Mouse (Mus musculus): ENCODE data around the gene Tmem116.
"Not testable (repeated sequence)": the region's sequence is repeated elsewhere in the genome, so short reads cannot be mapped to it uniquely, and the experiment has no call there.

Gene Tmem116

DNA sequence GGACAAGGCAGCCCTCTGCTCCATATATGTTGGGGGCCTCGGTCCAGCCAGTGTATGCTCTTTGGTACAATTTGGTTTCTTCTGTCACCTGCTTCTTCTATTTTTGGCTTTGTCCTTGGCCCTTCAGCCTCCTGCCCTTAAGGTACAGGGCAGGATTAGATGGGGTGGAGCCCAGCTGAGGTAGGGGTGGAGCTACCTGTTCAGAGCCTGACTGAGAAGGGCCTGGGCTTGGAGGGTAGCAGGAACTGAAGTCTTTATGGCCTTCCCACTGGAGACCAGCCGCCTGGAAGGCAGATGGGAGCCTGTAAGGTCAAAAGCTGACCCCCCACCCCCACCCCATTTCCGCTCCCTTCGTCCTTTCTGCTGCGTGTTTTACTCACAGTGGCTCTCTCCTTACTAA is 11.3 kb downstream of the Tmem116 start:
- no peak for DNase-seq (ENCODE audit: low spot score)

DNA sequence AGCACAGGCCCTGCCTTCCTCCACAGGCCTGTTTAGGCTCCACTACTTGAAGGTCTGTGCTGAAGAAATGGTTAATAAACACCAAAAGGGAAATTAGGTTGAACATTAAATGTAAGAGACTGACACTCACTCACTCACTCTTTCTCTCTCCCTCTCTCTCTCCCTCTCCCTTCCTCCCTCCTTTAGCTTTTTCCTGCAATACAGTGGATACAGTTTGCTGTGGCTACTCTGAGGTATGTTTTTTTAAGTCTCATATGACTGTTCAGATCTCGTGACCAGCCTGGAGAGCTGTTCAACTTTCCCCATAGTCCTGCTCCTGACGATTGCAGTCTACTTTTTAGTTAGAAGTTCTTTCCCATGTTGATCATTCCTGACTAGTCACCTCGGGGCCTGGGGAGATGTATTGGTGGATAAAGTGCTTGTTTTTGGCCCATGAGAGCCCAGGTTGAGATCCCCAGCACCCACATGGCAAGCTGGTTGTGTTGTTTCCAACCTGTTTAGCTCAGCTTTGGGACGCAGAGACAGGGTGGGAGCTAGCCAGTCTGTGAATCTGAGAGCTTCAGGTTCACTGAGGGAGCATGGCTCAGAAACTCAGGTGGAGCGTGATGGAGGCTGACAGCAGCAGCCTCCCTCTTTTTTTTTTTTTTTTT is 12.0 kb downstream of the Tmem116 start:
- no peak for DNase-seq (ENCODE audit: low spot score)

DNA sequence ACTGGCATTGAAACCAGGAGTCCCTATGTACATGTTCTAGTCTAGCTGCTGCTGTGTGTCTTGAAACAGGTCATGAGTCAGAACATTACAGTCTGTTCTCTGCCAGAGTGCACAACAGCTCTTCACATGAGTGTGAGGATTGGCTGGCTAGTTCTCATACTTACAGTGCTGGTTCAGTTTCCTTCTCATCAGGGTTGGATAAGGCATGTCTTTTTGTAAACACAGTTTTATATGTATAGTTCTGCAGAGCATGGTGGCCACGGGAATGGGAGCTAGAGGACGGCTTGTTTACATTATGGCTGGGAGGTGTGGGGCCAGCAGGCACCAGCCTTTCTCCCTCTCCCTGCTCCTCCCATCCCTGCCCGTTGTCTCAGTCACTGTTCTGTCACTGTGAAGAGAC is 17.9 kb downstream of the Tmem116 start:
- no peak for DNase-seq (ENCODE audit: low spot score)

GRCm38 (mm10) chr5:121472411-121472810 is 20.7 kb downstream of the Tmem116 start:
- DNase-seq (ENCODE audit: low spot score) = no peak

DNA sequence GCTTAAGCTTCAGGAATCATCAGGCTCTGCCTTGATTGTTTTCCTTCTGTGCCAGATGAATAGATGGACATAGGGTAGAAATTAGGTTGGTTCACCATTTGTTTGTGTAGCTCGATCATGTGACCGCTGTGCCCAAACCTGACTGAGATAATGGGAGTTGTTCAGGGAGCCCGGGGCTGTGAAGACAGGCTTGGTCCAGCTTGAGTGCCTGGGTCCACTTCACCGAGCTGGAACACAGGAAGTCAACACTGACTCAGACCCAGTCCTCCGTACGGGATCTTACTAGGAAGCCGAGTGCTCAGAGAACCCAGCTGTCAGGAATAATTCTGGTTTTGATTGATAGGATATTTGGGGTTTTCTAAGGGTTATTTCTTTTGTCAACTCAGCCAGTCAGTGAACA is 22.9 kb downstream of the Tmem116 start:
- no peak for DNase-seq (ENCODE audit: low spot score)

- DNase-seq (ENCODE audit: low spot score) = no peak
Measured at GRCm38 (mm10) chr5:121476040-121476439, 24.3 kb downstream of the Tmem116 start.

GRCm38 (mm10) chr5:121477680-121478079 is 26.0 kb downstream of the Tmem116 start:
- DNase-seq (ENCODE audit: low spot score) = peak; percentile 19

- DNase-seq (ENCODE audit: low spot score) = no peak
Measured at GRCm38 (mm10) chr5:121484801-121485200, 33.1 kb downstream of the Tmem116 start.

DNA sequence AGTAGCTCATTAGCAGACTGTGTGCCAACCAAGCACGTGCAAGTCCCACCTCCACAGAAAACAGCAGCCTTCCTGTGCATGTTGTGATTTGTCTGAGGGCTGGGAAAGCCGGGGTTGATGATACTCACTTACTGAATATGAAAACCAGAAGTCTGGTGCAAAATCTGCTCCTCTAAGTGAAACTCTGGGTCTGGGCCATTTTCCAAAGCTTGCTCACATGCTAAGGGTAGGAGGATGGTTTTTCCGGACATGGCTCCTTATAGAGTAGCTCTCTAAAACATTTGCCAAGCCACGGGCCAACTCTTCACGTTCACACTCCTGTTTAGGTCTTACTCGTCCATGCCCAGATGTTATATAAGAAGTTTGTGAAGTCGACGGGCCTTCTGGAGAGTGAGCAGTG is 41.6 kb downstream of the Tmem116 start:
- DNase-seq (ENCODE audit: low spot score) = no peak

DNA sequence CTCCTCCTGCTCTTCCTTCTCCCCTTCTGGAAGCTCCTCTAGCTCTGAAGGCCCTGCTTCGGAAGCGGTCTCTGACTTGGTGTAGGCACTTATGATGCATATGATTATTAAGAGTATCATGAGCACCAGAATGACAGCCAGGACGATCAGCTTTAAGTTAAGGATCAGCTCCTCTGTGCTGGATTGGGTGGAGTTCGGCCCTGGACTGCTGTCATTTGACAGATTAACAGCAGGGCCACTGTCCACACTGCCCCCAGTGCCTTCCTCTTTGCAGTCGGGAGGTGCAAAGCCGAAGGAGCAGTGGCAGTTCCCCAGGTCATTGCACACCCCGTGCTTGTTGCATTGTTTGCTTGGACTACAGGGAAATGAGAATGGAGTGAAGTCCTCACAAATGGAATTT is 49.0 kb downstream of the Tmem116 start:
- DNase-seq (ENCODE audit: low spot score) = no peak

GRCm38 (mm10) chr5:121501424-121501996 is 49.8 kb downstream of the Tmem116 start:
- DNase-seq (ENCODE audit: low spot score) = not testable (repeated sequence)

DNA sequence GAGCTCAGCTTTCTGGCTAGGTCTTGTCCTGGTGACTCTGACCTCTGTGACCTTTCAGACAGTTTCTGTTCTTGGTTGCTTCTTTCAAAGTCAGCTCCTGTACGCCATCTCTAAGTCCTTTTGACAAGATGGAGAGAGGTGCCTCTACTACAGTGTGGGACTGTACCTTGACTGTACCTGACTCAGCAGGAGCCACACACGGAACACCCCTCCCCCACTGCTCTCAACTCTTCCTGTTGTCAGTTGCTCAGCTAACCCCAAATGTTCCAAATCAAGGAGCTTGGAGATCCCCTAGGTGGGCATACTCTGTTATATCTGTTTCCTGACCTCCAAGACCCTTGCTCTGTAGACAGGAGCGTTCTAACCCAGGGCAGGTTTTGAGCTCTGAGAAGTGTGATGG is 51.5 kb downstream of the Tmem116 start, which contains the start of gene Adam1b:
Adam1b (minus strand) TSS at position 205 of the 400 bp plus-strand sequence.
- no peak for DNase-seq (ENCODE audit: low spot score)

- no peak for DNase-seq (ENCODE audit: low spot score)
Measured at GRCm38 (mm10) chr5:121506846-121507245, 55.2 kb downstream of the Tmem116 start.

- no peak for DNase-seq (ENCODE audit: low spot score)
Measured at GRCm38 (mm10) chr5:121510009-121510408, 58.3 kb downstream of the Tmem116 start.

GRCm38 (mm10) chr5:121518983-121519382 is 67.3 kb downstream of the Tmem116 start:
- no peak for DNase-seq (ENCODE audit: low spot score)

GRCm38 (mm10) chr5:121519758-121520157 is 68.1 kb downstream of the Tmem116 start:
- not testable (repeated sequence) for DNase-seq (ENCODE audit: low spot score)

DNA sequence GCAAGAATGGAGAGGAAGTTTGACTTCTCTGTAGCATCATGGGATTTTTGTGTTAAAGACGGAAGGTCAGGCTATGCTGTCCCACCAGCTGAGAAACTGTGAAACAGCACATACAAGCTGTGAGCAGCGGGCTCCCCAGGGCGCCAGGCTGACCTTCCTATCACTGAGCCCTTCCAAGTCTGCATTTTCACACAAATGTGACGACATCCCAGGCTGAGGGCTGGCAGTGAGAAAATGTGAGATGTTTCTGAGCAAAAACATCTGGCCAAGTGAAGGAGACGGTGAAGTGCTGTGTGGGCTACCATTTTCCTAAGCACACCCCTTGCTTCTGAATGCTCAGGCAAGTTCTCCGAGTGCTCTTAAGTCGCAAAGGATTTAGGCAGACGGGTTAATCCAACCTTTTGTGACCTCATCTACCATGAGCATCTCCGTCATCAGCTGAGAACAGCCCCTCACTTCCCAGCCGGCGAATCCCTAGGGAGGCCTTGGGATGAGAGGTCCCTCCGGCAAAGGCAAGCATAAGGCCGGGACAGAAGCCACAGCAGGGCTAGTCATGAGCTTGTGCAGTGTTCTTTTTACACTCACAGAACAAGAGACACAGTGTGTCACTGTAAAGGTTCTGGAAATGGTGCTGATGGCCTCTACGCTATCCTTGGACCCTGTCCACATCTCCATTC is 74.2 kb downstream of the Tmem116 start:
- DNase-seq (ENCODE audit: low spot score) = no peak

- no peak for DNase-seq (ENCODE audit: low spot score)
Measured at GRCm38 (mm10) chr5:121526526-121526925, 74.8 kb downstream of the Tmem116 start.

DNA sequence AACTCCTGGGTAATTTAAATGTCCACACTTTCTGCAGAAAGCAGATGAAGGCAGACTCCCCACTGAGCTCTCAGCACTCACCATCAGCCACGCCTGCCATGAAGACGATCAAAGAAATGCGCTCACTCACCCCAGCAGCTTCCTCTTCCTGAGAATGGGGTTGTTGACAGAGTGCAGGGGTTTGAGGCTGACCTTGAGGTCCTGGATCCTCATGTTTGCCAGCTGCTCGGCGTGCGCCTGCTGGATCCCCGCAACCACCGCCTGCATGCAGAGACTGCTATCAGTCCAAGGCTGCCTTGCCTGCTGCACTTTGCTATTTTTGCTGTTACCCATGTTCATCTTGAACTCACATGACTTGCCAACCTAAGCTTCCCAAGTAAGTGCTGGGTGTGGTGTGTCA is 75.3 kb downstream of the Tmem116 start:
- DNase-seq (ENCODE audit: low spot score) = no peak

DNA sequence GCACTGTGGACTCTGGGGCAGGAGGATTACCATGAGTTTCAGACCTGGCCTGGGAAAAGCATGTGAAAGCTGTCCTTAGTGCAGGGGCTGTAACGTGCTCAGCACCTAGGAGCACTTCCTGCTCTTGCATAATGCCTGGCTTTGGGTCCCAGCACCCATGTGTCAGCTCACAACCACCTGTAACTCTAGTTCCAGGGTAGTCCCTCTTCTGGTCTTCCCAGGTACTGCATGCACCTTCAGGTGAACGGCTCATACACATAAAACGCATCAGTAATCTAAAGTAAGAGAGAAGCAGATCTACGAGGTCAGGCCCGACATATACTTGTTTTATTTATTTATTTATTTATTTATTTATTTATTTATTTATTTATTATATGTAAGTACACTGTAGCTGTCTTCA is 82.8 kb downstream of the Tmem116 start:
- no peak for DNase-seq (ENCODE audit: low spot score)

- DNase-seq (ENCODE audit: low spot score) = no peak
Measured at GRCm38 (mm10) chr5:121535116-121535515, 83.4 kb downstream of the Tmem116 start.

DNA sequence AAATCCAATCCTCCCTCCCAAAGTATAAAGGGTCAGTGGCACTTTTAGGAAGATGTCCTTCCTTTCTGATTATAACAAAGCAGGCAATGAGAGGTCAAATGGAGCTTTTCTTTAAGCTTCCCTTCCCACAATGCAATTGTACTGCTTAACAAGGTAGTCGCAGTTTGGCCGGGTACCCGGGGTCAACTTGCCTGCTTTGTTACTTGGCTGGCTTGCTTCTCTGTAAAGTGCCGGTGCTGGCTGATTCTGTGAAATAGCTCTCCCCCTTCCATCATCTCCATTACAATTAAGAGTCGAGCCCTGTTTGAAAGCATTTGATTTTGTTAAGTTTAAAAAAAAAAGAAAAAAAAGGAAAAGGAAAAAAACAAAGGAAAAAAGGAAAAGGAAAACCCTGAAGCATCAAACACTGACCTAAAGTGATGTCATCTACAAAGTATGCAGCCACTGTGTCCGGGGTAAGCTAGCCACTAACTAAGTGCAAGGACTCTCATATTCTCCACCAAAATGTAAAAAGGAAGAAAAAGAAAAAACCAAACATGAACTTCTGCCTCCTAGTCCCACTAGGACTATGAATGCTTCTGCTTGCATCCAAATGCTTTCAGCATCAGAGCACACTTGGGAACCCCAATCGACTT is 85.3 kb downstream of the Tmem116 start:
- DNase-seq (ENCODE audit: low spot score) = no peak

- no peak for DNase-seq (ENCODE audit: low spot score)
Measured at GRCm38 (mm10) chr5:121537588-121537987, 85.9 kb downstream of the Tmem116 start.
